Mouse (Mus musculus) c-Kit-positive CD71-positive TER-119-positive erythroid progenitor cells, embryonic 14.5 days (primary cell): ENCODE measurements around the gene Mrps18a.

Experiments used
- DNase-seq: peaks from one replicate; pipeline ENCODE4 v3.0.0-alpha.2; 2013; ENCODE audit warnings: low spot score

The Mrps18a gene

DNA sequence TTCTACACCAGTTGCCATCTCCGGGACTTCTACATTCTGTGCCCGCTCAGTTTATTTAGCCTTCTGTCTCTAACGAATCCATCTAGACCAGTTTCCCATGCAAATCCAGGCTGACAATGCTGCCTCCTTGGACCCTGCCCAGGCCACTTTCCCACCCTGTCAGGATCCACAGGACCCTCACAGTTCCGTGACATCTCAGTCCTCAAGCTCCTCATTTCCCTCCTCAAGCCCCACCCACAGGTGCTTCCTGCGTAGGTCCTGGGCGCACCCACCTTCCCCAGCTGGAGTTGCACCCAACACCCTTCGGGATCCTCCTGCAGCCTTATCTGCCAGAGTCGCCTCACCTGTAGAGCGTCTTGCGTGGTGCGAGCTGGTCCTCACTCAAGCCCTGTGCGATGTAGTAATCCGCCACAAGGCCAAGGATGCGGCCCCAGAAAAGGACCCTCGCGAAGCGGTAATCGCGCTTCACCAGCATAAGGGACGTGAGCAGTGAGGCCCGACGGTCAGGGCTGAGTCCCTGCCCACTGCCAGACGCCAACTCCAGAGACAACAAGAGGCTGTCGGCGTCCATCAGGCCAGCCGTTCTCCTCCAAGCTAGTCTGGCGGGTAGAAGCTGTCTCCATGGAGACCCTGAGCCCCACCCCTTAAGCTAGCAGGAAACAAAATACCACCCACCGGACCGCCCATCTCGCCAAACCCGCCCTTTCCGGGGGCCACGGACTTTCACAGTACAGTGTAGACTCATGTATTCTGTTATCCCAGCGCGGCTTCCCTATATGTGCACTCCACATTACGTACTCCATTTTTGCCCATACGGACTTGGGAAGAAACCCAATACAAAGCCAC lies 33.0 kb downstream of the Mrps18a start, which contains the start of gene Rsph9:
Gene Rsph9, minus strand, starts transcription at position 639 of the 846 bp plus-strand sequence.
- peak; percentile 74 for DNase-seq

DNA sequence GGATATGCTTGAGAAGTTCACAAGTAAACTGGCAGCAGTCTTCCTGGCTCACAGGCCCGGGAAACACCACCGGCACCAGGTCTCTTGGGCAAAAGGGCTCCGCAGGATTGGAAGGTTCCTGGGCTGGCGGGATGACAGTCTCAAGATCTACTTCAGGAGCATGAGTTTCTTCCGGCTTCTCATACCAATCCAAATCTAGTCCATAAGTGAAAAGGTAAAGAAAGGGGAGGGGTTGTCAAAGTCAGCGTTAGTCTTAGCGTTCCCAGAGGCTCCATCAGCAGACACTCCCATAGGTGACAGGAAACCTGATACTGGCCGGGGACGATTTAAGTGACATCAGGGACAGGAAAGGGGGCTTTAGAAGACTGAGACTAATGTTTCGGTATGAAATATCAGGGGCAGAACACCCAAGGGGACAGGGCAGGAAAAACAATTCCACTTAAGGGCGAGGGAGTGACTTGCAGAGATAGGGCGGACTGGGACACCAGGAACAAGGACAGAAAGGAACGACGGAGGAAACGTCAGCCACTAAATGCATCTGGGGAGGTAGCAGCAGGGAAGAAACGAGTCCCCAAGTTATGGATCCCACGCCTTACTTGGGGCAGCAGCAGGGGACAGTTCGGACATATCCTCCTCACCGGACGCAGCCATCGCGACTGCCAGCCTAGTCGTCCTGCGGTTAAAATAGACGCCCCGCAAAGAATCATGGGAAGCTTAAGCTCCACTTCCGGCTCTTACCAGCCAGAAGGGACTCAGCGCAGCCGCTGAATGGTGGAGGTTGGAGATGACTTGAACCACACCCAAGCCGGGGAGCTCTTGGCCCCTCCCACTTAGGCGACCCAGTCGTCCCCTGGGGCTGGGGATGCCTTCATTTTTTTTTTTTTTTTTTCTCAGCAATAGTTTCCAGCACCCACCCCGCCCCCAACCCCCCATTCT lies 42.3 kb downstream of the Mrps18a start, which contains the start of gene Mad2l1bp:
Gene Mad2l1bp, minus strand, starts transcription at position 707 of the 936 bp plus-strand sequence.
- DNase-seq = peak; percentile 93

DNA sequence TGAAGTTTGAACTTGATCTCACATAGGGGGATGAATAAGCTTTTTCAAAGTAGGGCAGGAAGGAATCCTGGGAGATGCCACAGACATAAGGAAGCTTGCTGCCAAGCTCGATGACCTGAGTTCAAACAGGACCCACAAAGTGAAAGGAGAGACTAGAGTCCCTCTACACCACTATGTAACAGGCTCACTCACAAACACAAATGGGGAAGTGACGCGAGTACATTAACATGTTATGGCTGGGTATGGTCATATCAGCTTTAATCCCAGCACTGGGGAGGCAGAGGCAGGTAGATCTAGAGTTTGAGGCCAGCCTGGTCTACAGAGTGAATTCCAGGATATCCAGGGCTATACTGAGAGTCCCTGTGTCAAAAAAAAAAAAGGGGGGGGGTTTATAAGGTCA lies 43.5 kb downstream of the Mrps18a start:
- no peak for DNase-seq

DNA sequence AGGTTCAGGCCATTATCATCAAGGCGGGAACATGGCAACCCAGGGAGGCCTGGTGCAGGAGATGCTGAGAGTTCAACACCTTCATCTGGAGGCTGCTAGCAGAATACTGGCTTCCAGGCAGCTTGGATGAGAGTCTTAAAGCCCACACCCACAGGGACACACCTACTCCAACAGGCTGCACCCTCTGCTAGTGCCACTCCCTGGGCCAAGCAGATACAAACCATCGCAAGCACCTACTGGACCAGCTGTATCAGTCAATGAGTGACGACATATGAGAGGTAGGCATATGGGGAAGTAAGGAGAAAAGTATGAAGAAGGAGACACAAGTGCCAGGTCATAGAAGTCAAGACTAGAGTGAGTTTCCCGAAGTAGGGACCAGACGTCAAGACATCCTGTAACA lies 45.9 kb downstream of the Mrps18a start:
- DNase-seq = peak; percentile 63

DNA sequence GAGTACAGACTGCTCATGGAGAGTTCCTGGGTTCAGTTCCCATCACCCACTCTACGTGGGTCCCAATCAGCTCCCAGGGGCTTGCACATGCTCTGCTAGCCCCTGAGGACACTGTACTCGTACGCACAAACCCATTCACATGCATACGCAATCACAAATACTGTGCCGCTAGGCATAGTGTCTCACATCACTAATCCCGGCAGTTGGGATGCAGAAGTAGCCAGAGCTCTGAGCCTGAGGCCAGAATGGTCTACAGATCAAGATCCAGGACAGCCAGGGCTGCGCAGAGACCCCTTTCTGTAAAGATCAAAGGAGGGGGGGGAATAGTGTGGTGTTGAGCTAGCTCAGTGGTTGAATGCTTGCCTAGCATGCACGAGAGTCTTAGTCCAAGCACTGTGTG lies 46.3 kb downstream of the Mrps18a start:
- no peak for DNase-seq

DNA sequence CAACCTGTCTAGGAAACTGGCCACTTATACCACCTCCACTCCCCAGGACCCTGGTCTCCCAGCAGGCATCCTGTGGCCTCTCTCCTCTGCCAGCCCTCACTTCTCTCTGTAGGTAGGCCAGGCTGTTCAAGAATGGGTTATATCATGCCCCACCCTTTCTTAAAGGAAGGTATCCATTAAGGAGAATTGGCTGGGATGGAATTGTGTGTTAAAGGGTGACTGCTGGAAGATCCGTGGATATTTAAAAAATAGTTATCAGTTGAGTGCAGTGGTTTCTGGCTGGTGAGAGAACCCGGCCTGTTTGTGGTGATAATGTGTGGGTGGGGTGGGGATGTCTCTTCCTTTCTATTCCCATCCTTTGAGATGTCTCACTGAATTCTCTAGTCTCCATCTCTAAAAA lies 48.5 kb downstream of the Mrps18a start:
- DNase-seq = peak; percentile 77

DNA sequence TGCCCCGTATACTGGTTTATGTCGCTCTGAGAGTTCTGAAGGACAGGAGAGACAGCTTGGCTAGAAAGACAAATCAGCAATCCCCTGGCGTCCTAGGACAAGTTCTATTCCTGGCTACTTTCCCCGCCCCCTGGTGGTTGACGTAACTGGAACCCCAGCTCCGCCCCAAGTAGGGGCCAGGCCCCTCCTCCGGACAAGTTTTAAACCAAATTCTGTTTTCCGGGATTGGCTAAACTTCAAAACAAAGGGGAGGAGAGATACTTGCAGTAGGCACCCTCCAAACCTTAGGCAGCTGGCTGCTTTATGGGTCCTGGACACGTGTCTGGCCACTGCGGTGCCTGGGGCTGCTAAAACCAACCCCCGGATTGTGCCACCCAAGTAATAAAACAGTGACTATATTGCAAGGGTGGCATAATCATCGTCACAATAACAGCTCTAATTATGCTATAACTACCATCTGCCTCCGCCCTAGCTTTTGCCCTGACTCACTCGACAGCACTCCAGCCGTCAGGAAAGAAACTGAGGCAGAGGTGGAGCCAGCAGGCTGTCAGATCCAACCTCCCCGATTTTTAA lies 49.4 kb downstream of the Mrps18a start:
- peak; percentile 96 for DNase-seq

DNA sequence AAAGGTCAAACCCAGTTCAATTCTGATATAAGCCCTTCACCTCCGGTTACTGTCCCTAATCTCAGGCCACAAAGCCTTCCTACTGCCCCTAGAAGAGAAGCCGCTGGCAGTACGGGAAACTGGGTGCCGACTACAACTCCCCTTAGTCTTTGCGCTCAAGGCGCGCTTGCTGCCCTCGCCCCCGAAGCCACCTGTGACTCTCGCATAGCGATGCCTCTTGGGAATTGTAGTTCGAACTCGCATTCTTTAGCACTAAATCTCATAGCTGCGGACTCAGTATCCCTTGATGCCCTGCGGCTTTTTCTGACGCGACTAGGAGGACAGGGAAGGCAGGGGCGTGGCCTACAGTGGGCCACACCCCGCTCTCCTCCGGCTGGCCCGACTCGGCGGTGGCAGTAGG lies 49.9 kb downstream of the Mrps18a start, which contains the start of gene Gtpbp2:
Gene Gtpbp2, plus strand, starts transcription at position 347 of the 400 bp plus-strand sequence.
- peak; percentile 96 for DNase-seq

DNA sequence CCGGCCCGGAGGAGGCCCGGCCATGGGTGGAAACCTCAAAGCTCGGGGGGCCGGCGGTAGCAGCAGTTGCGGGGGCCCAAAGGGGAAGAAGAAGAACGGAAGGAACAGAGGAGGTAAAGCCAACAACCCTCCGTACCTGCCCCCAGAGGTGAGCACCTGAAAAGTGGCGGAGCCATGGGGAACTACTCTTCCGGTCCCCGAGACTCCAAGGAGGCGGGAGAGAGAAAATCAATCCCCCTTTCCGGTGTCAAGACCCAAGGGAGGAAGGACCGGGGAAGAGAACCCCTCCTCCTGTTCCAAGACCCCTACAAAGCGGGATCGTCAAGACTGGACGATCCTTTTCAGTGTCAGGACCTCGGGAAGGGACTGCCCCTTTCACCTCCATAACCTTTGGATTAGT lies 50.4 kb downstream of the Mrps18a start:
- DNase-seq = peak; percentile 21

DNA sequence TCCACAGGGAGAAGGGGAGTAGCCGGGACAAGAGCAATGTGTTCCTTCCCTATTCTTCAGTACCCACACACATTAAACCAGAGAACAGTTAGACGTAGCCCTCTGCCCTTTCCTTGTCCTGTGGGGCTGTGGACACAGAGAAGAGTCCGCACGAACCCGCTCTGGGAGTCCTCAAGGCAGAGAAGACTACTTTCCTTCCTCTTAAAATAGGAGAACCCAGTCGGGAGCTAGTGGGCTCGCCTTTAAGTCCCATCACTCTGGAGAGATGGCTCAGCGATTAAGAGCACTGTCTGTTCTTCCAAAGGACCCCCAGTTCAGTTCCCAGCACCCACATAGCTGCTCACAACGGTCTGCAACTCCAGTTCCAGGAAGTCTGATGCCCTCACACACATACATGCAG lies 50.9 kb downstream of the Mrps18a start:
- DNase-seq = no peak

DNA sequence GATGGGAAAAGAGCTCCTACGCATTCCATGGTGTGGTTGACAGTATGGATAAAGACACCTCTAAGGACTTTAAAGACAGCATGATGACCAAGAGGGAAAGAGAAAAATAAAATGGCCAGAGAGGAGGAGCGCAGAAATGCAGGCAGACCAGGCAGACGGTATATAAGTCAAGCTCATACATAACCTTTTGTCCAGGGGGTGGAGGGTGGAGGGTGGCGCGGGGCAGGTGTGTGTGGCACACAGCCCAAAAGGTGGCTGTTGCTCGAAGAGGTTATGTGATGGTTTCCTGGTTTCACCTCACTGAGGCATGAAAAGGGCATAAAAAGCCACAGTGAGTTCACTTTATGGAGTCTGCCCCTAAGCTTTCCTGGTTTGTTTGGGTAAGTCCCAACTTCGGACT lies 51.8 kb downstream of the Mrps18a start:
- no peak for DNase-seq

DNA sequence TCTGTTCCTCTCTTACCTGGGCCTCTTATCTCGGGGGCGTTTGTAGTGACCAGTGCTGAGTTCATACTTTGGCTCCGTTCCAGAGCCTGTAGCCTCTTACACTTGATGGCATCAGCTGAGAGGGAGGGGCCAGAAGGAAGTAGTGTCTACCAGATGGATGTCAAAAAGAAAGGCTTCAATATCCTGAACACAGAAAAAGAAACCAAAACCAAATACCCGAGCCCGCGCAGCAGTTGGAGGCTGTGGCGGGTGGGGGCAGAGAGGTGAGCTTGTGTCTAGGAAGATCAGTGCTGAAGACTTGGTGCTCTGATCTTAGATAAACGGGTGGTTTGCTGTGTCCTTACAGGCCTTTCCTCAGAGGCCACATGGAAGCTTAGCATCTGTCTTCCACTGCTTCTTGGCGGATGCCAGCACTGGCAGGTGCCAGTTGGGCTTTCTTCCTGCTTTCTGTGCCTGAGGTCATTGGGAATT lies 52.2 kb downstream of the Mrps18a start:
- no peak for DNase-seq

DNA sequence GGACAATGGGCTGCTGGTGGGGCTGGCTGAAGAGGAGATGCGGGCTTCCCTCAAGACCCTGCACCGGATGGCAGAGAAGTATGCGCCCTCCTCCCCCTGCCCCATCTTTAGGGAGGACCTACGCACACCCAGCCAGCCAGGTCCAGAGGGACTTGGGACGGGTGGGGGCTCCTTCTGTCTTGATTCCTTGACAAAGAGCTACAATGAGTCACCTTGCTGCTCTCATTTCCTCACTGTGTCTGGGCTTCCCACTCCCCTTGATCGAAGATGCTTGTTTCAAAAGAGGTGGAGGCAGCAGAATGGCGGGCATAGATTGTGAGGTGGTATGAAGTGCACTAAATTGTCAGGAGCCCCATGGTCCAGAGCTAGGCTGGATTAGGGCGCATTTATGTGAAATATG lies 53.5 kb downstream of the Mrps18a start:
- DNase-seq = no peak

DNA sequence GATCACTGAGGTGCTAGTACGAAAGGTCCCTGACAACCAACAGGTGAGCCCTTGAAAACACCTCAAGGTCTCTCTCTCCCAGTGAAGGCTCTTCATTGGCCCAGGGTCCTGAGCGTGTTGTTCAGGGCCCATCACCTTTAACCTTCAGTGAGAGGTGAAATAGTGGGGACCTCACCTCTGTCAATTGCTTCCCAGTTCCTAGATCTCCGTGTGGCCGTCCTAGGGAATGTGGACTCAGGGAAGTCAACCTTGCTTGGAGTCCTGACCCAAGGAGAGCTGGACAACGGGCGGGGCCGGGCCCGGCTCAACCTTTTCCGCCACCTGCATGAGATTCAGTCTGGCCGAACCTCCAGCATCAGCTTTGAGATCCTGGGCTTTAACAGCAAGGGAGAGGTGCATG lies 54.0 kb downstream of the Mrps18a start:
- no peak for DNase-seq

DNA sequence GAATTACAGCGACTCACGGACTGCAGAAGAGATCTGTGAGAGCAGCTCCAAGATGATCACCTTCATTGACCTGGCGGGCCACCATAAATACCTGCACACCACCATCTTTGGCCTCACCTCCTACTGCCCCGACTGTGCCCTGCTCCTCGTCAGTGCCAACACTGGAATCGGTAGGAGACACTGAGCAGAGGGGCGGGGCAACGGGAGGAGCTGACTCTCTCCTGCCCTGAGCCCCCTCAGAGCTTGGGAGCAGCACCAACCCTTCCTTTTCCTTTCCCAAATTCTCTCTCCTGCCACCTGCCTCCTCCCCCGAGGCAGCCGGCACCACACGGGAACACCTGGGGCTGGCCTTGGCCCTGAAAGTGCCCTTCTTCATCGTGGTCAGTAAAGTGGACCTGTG lies 54.7 kb downstream of the Mrps18a start:
- no peak for DNase-seq

DNA sequence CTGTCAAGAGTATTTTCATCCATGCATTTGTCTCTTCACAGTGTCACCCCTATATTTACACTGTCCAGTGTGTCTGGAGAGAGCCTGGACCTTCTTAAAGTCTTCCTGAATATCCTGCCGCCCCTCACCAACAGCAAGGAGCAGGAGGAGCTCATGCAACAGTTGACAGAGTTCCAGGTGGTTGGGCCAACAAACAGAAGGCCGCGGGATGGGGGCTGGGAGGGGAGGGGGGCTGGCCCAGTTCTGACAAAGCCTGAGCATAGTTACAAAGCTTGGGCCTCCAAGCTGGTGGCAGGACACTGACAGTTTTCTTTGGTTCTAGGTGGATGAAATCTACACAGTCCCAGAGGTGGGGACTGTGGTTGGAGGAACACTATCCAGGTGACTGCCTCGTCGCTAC lies 55.5 kb downstream of the Mrps18a start:
- no peak for DNase-seq

DNA sequence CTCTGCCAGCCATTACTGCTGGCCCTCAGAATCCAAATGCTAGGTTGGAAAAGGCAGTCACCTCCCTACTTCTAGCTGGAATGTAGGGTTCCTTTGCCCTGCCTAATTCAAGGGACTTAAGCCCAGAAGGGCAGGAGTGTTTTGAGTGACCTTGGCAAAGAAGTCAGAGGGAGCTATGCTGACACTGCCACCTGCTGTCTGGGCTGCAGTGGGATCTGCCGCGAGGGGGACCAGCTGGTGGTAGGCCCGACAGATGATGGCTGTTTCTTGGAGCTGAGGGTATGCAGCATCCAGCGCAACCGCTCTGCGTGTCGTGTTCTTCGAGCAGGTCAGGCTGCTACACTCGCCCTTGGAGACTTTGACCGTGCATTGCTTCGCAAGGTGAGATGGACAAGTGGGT lies 56.2 kb downstream of the Mrps18a start:
- DNase-seq = no peak

DNA sequence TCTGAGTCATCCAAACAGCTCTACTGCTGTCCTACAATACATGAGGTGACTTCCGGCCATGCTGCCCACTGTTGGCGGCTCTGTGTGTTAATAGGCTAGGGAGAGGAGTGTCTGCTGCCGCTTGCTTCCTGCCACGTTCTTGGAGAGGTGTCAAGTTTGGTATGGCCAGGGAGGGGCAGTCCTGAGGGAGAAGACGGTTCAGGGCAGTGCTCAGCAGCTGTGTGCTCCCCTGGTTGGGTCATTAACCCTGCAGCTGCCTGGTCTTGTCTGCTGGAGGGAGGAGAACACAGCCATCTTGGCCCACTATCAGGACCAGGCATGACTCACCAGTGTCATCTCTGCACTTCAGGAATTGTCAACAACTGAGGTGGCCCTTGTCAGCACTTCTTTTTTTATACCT lies 57.5 kb downstream of the Mrps18a start:
- no peak for DNase-seq

DNA sequence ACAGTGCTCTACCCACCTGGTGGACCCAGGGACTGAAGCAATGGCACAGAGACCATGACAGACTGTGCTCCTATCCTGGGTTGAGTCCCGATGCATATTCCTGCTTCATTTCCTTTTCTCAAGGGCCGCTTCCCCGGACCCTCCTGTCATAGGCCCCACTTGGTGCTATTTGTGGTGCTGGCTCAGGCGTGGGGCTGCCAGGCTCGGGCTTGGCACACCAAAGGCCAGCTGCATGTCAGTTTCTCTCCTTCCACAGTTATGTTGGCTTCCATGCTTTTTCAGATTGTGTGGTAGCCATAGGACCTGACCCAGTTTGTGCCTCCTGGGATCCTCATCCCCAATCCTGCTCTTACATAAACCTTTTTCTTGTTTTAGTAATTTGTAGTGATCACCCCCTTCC lies 58.0 kb downstream of the Mrps18a start:
- no peak for DNase-seq

DNA sequence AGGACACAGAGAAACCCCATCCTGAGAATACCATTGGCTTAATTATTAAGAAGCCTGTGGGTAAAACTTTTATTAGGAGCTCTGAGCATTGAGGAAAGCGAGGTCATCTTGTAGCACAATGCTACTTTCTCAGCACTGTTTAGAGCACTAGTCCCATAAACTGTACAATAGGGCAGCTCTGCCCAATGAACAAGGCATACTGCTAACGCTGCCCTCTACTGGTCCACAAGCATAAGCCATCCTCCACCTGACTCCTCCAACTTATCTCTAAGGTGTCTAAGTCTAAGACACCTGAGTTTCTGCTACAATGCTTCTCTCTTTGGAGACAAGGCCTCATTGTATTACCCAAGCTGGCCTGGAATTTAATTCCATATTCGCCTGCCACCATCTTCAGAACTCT lies 59.8 kb downstream of the Mrps18a start:
- DNase-seq = peak; percentile 49
